Mouse (Mus musculus) embryonic stem cell, embryonic (primary cell): ENCODE measurements around the gene Gm36245.
"Not testable (repeated sequence)": the region's sequence is repeated elsewhere in the genome, so short reads cannot be mapped to it uniquely, and the experiment has no call there.

ENCODE experiments used
- CTCF ChIA-PET, 4 experiments: fragments of 300-600 bp in 2 of 4; fragments of 350-600 bp in 2 of 4; sonication (Branson Sonifier 250); formaldehyde crosslinking; loops; one replicate each; lab custom pipeline; 2022; ENCODE audit warnings: inconsistent platforms in 2 of 4; lab: Charles Lee
- POLR2A ChIA-PET, 4 experiments: fragments of 300-600 bp in 2 of 4; fragments of 350-600 bp in 2 of 4; sonication (Branson Sonifier 250); formaldehyde crosslinking; loops; one replicate each; lab custom pipeline; 2022; ENCODE audit warnings: antibody characterized with exemption in 4 of 4, inconsistent platforms in 1 of 4; lab: Charles Lee

Gm36245 gene

DNA sequence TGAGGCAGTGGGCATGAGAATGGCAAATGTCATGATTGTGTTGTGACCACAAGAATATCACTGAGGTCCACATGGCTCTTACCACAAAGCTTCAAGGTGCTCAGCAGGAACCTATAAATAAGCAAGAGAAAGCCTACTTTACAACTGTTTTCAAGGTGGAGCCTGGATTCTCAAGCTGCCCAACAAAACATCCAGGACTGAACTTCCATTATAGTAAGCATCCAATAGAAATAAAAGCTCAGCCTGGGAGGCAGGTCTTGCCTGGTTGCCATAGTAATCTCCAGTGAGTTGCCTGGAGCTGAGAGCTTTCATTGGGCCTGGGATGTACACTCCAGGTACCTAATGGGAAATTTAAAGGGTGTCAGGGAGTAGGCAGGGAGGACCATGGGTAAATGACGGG, at the start of gene Gm36245:
Gene Gm36245 (plus strand): TSS at position 301 of the 400 bp plus-strand sequence.
- ChIA-PET POLR2A (interaction anchor here in 1 of 4 experiments (0.6 kb wide), 1 partner anchor 231 kb away, joined by 3 read pairs; no protein-coding TSS in a partner anchor), CTCF (interaction anchor here in 2 of 4 experiments (0.5 to 0.6 kb wide), 3 partner anchors 231 to 983 kb away, joined by 3 read pairs; no protein-coding TSS in a partner anchor)

- ChIA-PET CTCF (no interaction called here), POLR2A (interaction anchor here in 1 of 4 experiments (0.8 kb wide), 1 partner anchor 16 kb away, joined by 3 read pairs; no protein-coding TSS in a partner anchor)
Observed at GRCm38 (mm10) chr15:77561792-77562191, 37.3 kb upstream of the Gm36245 start, which contains the start of gene 1700025B11Rik. Gene 1700025B11Rik (minus strand): TSS chr15:77561892.

DNA sequence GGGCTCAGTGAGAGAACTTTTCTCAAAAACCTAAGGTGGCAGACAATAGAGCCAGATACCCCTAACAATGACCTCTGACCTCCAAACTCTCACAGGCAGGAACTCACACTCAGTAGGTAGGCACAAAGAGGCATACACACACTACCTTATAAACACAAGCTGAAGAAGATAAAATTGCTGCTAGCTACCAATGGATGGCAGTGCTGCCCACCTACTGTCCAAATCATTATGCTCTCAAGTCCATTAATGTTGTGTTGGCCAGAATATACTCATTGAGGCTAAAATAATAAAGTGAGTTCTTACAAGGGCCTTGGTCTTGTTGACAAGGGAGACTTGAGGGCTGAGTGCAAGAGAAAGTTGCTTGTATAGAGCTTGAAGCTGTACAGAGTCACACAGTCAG, 35.8 kb upstream of the Gm36245 start:
- ChIA-PET CTCF (interaction anchor here in 1 of 4 experiments (0.7 kb wide), 1 partner anchor 435 kb away, joined by 4 read pairs; no protein-coding TSS in a partner anchor), POLR2A (no interaction called here)

GRCm38 (mm10) chr15:77578801-77579200, 20.3 kb upstream of the Gm36245 start:
- ChIA-PET CTCF (no interaction called here), POLR2A (no interaction called here)

DNA sequence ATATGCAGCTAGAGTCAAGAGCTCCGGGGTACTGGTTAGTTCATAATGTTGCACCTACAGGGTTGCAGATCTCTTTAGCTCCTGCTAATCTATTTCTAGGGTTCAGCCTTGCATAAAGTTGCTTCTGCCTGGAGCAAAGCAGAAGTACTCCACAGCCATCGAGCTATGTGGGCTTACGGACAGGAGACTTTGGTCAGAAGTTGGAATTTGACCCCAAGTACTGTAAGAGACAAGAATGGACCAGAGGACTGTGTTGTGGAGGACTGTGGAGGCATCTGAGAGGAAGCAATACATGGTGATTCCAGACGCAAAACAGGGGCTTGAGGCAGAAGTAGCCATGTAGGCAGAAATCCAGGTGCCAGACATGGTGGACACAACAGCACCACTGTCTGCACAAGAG, 19.7 kb upstream of the Gm36245 start:
- ChIA-PET CTCF (no interaction called here), POLR2A (no interaction called here)

DNA sequence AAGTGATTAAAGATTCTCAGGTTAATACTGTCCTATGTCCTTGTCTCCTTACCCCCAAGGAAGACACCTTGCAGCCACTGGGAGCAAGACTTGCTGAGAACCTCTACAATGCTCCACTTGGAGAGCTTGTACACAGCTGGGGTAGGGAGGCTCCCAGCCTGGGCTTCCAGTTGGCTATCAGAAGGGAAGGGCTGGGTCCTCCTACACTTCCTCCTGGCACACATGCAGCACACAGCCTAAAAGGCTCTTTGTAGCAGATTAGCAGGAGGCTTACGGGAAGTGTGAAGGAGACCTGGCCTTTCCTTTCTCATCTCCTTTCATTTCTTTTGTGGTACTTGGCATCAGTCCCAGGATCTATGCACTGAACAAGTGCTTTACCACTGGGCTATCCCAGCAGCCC, 17.4 kb upstream of the Gm36245 start:
- ChIA-PET POLR2A (no interaction called here), CTCF (interaction anchor here in 1 of 4 experiments (0.5 kb wide), 1 partner anchor 784 kb away, joined by 5 read pairs; no protein-coding TSS in a partner anchor)

- ChIA-PET POLR2A (no interaction called here), CTCF (no interaction called here)
Observed at GRCm38 (mm10) chr15:77587026-77587425, 12.0 kb upstream of the Gm36245 start.

- ChIA-PET POLR2A (no interaction called here), CTCF (no interaction called here)
Observed at GRCm38 (mm10) chr15:77588981-77589380, 10.1 kb upstream of the Gm36245 start.

GRCm38 (mm10) chr15:77590881-77591280, 8.2 kb upstream of the Gm36245 start:
- CTCF ChIA-PET, result interaction anchor here in 1 of 4 experiments (0.6 kb wide), 1 partner anchor 599 kb away, joined by 3 read pairs; no protein-coding TSS in a partner anchor

DNA sequence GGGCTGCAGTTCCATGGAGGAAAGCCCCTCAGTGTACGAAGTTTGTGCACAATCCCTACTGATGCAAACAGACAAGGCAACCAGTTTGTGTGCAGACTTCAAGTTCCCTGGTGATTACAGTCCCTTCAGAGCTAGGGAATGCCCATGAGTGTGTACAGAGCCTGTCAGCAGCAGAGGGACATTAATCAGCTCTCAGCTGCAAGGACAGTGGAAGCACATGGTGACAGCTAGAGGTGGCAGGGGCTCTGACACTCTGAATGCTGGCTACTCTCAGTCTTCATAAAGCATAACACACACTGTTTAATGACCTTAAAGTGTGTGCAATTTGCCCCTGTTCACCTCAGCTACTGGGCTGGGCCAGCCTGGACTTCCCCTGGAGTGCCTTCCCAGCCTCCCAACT, 5.5 kb upstream of the Gm36245 start:
- ChIA-PET CTCF (interaction anchor here in 1 of 4 experiments (0.6 kb wide), 1 partner anchor 361 kb away, joined by 3 read pairs; no protein-coding TSS in a partner anchor), POLR2A (no interaction called here)

More at GRCm38 (mm10) chr15:77590881-77591280, 8.2 kb upstream of the Gm36245 start:
- POLR2A ChIA-PET, result no interaction called here

DNA sequence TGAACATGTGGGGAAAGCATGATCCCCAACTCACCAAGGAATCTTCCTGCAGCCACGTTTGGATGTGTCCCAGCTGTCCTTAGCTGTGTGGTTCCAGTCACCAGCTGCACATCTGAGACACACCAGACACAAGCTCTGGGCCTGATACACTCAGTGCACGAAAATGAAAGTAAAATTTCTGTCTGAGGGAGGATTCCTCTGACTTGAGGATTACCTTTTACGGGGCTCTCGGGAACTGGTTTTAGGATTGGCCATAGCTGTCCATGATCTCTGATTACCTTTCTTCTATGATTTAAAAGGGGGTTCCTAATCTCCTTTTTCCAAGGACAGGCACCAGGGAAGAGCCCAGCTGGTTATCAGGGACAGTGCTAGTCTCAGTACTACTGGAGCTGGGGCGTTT, 3.1 kb upstream of the Gm36245 start, which contains the start of gene Apol10b:
Gene Apol10b (minus strand): TSS at position 165 of the 400 bp plus-strand sequence.
- CTCF ChIA-PET, result no interaction called here
- POLR2A ChIA-PET, result interaction anchor here in 1 of 4 experiments (0.6 kb wide), 1 partner anchor 257 kb away, joined by 3 read pairs; no protein-coding TSS in a partner anchor

GRCm38 (mm10) chr15:77598429-77598828, 629 bp upstream of the Gm36245 start:
- ChIA-PET CTCF (interaction anchor here in 2 of 4 experiments (0.6 kb wide), 2 partner anchors 236 to 646 kb away, joined by 3 read pairs; no protein-coding TSS in a partner anchor), POLR2A (no interaction called here)

GRCm38 (mm10) chr15:77606069-77606468, 7.0 kb downstream of the Gm36245 start:
- CTCF ChIA-PET, result no interaction called here
- POLR2A ChIA-PET, result no interaction called here

- POLR2A ChIA-PET, result no interaction called here
- CTCF ChIA-PET, result no interaction called here
Observed at GRCm38 (mm10) chr15:77624710-77625109, 25.7 kb downstream of the Gm36245 start.

GRCm38 (mm10) chr15:77626471-77626870, 27.4 kb downstream of the Gm36245 start:
- CTCF ChIA-PET, POLR2A ChIA-PET: not testable (repeated sequence)

DNA sequence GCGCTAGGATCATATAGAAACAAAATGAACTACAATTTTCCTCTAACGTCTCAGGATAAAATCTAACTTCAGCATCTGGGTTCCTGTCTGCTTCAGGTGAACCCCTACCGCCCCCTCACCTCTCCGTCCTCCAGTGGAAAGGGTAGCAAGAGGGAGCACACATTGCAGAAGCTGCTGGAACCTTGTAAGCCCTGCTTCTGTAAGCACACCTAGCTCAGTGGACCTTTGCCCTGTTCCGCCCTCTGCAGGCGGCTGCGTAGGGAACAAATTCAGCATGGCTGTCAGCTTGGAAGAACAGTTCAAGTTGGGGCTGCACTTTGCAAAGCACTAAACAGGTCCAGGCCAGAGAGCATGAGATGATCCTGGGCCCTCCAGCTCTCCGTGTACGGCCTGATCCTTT, 29.6 kb downstream of the Gm36245 start:
- POLR2A ChIA-PET, result not testable (repeated sequence)
- CTCF ChIA-PET, result interaction anchor here in 1 of 4 experiments (0.6 kb wide), 1 partner anchor 105 kb away, joined by 4 read pairs; no protein-coding TSS in a partner anchor

GRCm38 (mm10) chr15:77629822-77630221, 30.8 kb downstream of the Gm36245 start:
- CTCF ChIA-PET, result interaction anchor here in 1 of 4 experiments (0.7 to 1.0 kb wide), 2 partner anchors 107 to 108 kb away, joined by 3 to 4 read pairs; no protein-coding TSS in a partner anchor
- POLR2A ChIA-PET, result not testable (repeated sequence)

GRCm38 (mm10) chr15:77643176-77643575, 44.1 kb downstream of the Gm36245 start, which contains the start of gene Apol11b:
Gene Apol11b (minus strand): TSS chr15:77643286.
- CTCF ChIA-PET, POLR2A ChIA-PET: not testable (repeated sequence)

- CTCF ChIA-PET, POLR2A ChIA-PET: not testable (repeated sequence)
Observed at GRCm38 (mm10) chr15:77651143-77651542, 52.1 kb downstream of the Gm36245 start.
